Mouse (Mus musculus) urinary bladder, postnatal 36 days (tissue): Measurements from ENCODE around the gene Eln.

ENCODE experiments used
- DNase-seq, 2 experiments: peaks; one replicate each; pipeline ENCODE4 v3.0.0; 2022; ENCODE audit warnings: low spot score in 2 of 2, mixed read lengths in 1 of 2

Gene Eln

GRCm38 (mm10) chr5:134746890-134747511, at the start of gene Eln:
Eln (minus strand) TSS chr5:134747323.
- DNase-seq: peak in 1 of 2 experiments; percentile 51

GRCm38 (mm10) chr5:134790080-134790995, 43.2 kb upstream of the Eln start:
- DNase-seq: no peak

- peak in 1 of 2 experiments; percentile 41 for DNase-seq
Measured at GRCm38 (mm10) chr5:134788237-134788636, 41.1 kb upstream of the Eln start.

GRCm38 (mm10) chr5:134785691-134786371, 38.7 kb upstream of the Eln start:
- DNase-seq: peak in 1 of 2 experiments; percentile 37

- DNase-seq: no peak
Measured at GRCm38 (mm10) chr5:134783794-134784193, 36.7 kb upstream of the Eln start.

- no peak for DNase-seq
Measured at GRCm38 (mm10) chr5:134780963-134781362, 33.8 kb upstream of the Eln start.

- DNase-seq: no peak
Measured at GRCm38 (mm10) chr5:134780146-134780545, 33.0 kb upstream of the Eln start.

- DNase-seq: no peak
Measured at GRCm38 (mm10) chr5:134776551-134776950, 29.4 kb upstream of the Eln start.

- peak in 1 of 2 experiments; percentile 21 for DNase-seq
Measured at GRCm38 (mm10) chr5:134772522-134772921, 25.4 kb upstream of the Eln start.

- no peak for DNase-seq
Measured at GRCm38 (mm10) chr5:134771750-134772149, 24.6 kb upstream of the Eln start.

- DNase-seq: no peak
Measured at GRCm38 (mm10) chr5:134769181-134769580, 22.1 kb upstream of the Eln start.

GRCm38 (mm10) chr5:134765441-134765840, 18.3 kb upstream of the Eln start:
- no peak for DNase-seq

- DNase-seq: peak in 1 of 2 experiments; percentile 46
Measured at GRCm38 (mm10) chr5:134763326-134763725, 16.2 kb upstream of the Eln start.

- DNase-seq: peak in 1 of 2 experiments; percentile 56
Measured at GRCm38 (mm10) chr5:134761409-134762124, 14.4 kb upstream of the Eln start.

GRCm38 (mm10) chr5:134756031-134756430, 8.9 kb upstream of the Eln start:
- no peak for DNase-seq

GRCm38 (mm10) chr5:134754096-134754495, 7.0 kb upstream of the Eln start:
- DNase-seq: no peak

- no peak for DNase-seq
Measured at GRCm38 (mm10) chr5:134750469-134750868, 3.3 kb upstream of the Eln start.

- peak; percentile 51 for DNase-seq
Measured at GRCm38 (mm10) chr5:134747947-134748618, 960 bp upstream of the Eln start.

GRCm38 (mm10) chr5:134747512-134747893, 380 bp upstream of the Eln start:
- DNase-seq: peak; percentile 69 to 90

GRCm38 (mm10) chr5:134746201-134746600, 922 bp downstream of the Eln start:
- no peak for DNase-seq

- DNase-seq: no peak
Measured at GRCm38 (mm10) chr5:134745801-134746200, 1.3 kb downstream of the Eln start.
